Mouse (Mus musculus) ES-CJ7 (cell line): Measurements from ENCODE around the gene Tbc1d8b.

Source experiments
- DNase-seq: peaks from one replicate; pipeline ENCODE4 v3.0.0; 2011; ENCODE audit warnings: low read depth, low spot score

Tbc1d8b gene

GRCm38 (mm10) chrX:139779401-139779800 lies 94.6 kb downstream of the Tbc1d8b start:
- no peak for DNase-seq

- no peak for DNase-seq
Observed at GRCm38 (mm10) chrX:139780988-139781387, 96.2 kb downstream of the Tbc1d8b start.

GRCm38 (mm10) chrX:139781563-139781962 lies 96.8 kb downstream of the Tbc1d8b start:
- no peak for DNase-seq

GRCm38 (mm10) chrX:139782278-139783044 lies 97.7 kb downstream of the Tbc1d8b start, which contains the start of gene Ripply1:
Ripply1 (minus strand) TSS chrX:139782353.
- peak; percentile 89 for DNase-seq

- no peak for DNase-seq
Observed at GRCm38 (mm10) chrX:139783045-139783422, 98.2 kb downstream of the Tbc1d8b start.

- no peak for DNase-seq
Observed at GRCm38 (mm10) chrX:139785764-139786163, 101.0 kb downstream of the Tbc1d8b start.

GRCm38 (mm10) chrX:139794072-139794845 lies 109.5 kb downstream of the Tbc1d8b start:
- no peak for DNase-seq

GRCm38 (mm10) chrX:139796037-139796436 lies 111.2 kb downstream of the Tbc1d8b start:
- DNase-seq = no peak

- DNase-seq = no peak
Observed at GRCm38 (mm10) chrX:139797875-139798274, 113.1 kb downstream of the Tbc1d8b start.

- no peak for DNase-seq
Observed at GRCm38 (mm10) chrX:139799953-139800352, 115.2 kb downstream of the Tbc1d8b start.

- DNase-seq = no peak
Observed at GRCm38 (mm10) chrX:139800406-139800878, 115.6 kb downstream of the Tbc1d8b start, which contains the start of gene Cldn2. Cldn2 (plus strand) TSS chrX:139800828.
